Mouse (Mus musculus): Measurements from ENCODE around the gene 4930435E12Rik.

- TF ChIP-seq CTCF (IDR thresholded peaks at IDR 0.05; ENCODE audit: low read depth) (no peak), EP300 (IDR thresholded peaks at IDR 0.05; ENCODE audit: low read depth) (no peak)
Measured at GRCm38 (mm10) chr16:38874481-38874880, 45.9 kb upstream of the 4930435E12Rik start.
